Mouse (Mus musculus): ENCODE data around the gene Mybpc2. TPM values are rescaled to one million over a fixed set of nuclear protein-coding genes. Genes with fewer than 3 reads are reported as not detected.

Gene Mybpc2
- polyA plus RNA-seq, 1 experiment from 2014 or later: 0.08 TPM

- POLR2A ChIA-PET: no interaction called here
These were observed 23.3 kb upstream of the Mybpc2 start for GRCm38 (mm10) chr7:44547725-44548124.

GRCm38 (mm10) chr7:44547041-44547440 lies 22.6 kb upstream of the Mybpc2 start:
- no peaks in the 10 kb centered on the region for H3K27me3 ChIP-seq
- no peak for TF ChIP-seq CTCF (IDR thresholded peaks at IDR 0.05)
- ChIA-PET POLR2A (interaction anchor here (1.1 kb wide), 1 partner anchor 11 kb away, joined by 6 read pairs; no protein-coding TSS in a partner anchor), CTCF (interaction anchor here (2.7 to 3.5 kb wide), 3 partner anchors 10 to 46 kb away, joined by 13 to 27 read pairs (median 23); no protein-coding TSS in a partner anchor)
- ATAC-seq (no peak), DNase-seq (ENCODE audit: low read depth, low spot score) (no peak)
- in situ Hi-C loops (cut with MboI; ENCODE audit: low pct_unique_long_range_greater_than_20kb): no loop called here

More at GRCm38 (mm10) chr7:44547725-44548124, 23.3 kb upstream of the Mybpc2 start:
- in situ Hi-C loops (cut with MboI; ENCODE audit: low pct_unique_long_range_greater_than_20kb): no loop called here
- CTCF ChIA-PET: interaction anchor here (2.5 to 3.5 kb wide), 4 partner anchors 11 to 46 kb away, joined by 12 to 27 read pairs (median 18); no protein-coding TSS in a partner anchor
- no peaks in the 10 kb centered on the region for H3K27me3 ChIP-seq
- DNase-seq (ENCODE audit: low read depth, low spot score) (no peak), ATAC-seq (no peak)
- no peak for TF ChIP-seq CTCF (IDR thresholded peaks at IDR 0.05)

- TF ChIP-seq CTCF (IDR thresholded peaks at IDR 0.05): no peak
- DNase-seq (ENCODE audit: low read depth, low spot score) (no peak), ATAC-seq (no peak)
- in situ Hi-C loops (cut with MboI; ENCODE audit: low pct_unique_long_range_greater_than_20kb): no loop called here
- POLR2A ChIA-PET: interaction anchor here (1.1 kb wide), 1 partner anchor 10 kb away, joined by 6 read pairs; no protein-coding TSS in a partner anchor
- CTCF ChIA-PET: interaction anchor here (3.5 kb wide), 2 partner anchors 10 to 45 kb away, joined by 13 to 23 read pairs; no protein-coding TSS in a partner anchor
- H3K27me3 ChIP-seq: no peaks in the 10 kb centered on the region
These were observed 21.8 kb upstream of the Mybpc2 start for GRCm38 (mm10) chr7:44546274-44546673.

GRCm38 (mm10) chr7:44543071-44543470 lies 18.6 kb upstream of the Mybpc2 start:
- TF ChIP-seq CTCF (IDR thresholded peaks at IDR 0.05): no peak
- DNase-seq (ENCODE audit: low read depth, low spot score): no peak
- CTCF ChIA-PET: no interaction called here
- ATAC-seq: no peak
- H3K27me3 ChIP-seq: no peaks in the 10 kb centered on the region
- in situ Hi-C loops (cut with MboI; ENCODE audit: low pct_unique_long_range_greater_than_20kb): no loop called here
- POLR2A ChIA-PET: interaction anchor here (1.0 kb wide), 1 partner anchor 56 kb away, joined by 3 read pairs; no protein-coding TSS in a partner anchor

DNA sequence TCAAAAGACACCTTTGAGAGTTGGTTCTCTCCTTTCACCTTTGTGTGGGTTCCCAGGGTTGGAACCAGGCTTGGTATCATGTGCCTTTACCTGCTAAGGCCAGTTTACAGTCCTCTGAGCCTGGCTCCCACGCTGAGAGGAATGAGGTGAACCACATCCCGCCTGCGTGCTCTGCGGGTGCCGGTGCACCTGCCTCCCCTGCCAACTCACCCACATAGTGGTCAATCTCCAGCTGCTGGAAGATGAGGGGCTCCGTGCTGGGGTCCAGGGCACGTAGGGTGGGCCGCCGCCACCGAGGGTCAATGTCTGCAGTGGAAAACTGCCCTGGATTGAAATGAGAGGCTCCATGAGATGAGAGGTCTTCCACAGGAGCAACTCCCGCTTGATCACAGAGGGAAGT lies 18.1 kb upstream of the Mybpc2 start:
- ChIA-PET CTCF (no interaction called here), POLR2A (interaction anchor here (1.0 kb wide), 1 partner anchor 55 kb away, joined by 3 read pairs; no protein-coding TSS in a partner anchor)
- no peaks in the 10 kb centered on the region for H3K27me3 ChIP-seq
- in situ Hi-C loops (cut with MboI; ENCODE audit: low pct_unique_long_range_greater_than_20kb): no loop called here
- no peak for ATAC-seq
- no peak for DNase-seq (ENCODE audit: low read depth, low spot score)
- no peak for TF ChIP-seq CTCF (IDR thresholded peaks at IDR 0.05)

DNA sequence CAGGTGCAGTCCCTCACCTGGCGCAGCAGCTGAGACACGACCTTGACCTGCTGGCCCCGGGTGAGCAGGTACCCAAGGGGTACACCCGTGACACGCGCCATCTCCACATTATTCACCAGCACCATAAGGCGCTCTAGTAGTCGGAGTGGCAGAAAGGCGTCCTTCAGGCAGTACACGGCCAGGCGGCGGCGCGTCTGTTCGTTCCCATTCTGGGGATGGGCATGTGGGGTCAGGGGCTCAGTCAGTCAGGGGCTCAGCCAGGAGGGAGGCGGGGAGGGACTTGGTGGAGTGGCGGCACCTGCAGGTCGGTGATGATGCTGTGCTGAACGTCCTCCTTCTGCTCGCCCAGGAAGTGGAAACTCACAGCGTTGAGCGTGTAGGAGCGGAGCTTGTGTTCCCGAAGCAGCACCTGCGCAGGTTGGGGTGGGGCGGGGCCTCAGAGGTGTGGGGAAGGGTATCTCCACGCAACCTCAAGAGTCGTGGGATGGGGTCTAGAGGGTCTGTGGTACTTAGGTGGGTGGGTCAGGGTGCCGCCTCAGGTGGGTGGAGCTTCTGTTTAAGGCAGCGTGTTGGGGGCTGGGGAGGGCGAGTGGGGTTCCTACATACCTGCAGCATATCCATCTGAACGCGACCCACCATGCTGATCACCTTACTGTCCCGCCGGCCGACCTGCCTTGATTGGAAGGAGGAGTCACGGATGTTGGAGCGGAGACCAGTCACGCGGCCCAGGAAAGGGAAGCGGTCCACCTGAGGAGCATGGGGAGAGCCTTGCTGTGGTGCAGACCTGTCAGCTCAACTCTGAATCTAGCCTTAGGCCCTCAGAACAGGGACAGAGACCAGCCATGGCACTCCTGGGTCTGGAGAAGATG lies 14.5 kb upstream of the Mybpc2 start:
- DNase-seq (ENCODE audit: low read depth, low spot score) (no peak), ATAC-seq (no peak)
- in situ Hi-C loops (cut with MboI; ENCODE audit: low pct_unique_long_range_greater_than_20kb): no loop called here
- ChIA-PET CTCF (interaction anchor here (0.7 to 1.8 kb wide), 2 partner anchors 10 to 12 kb away, joined by 3 to 9 read pairs; no protein-coding TSS in a partner anchor), POLR2A (no interaction called here)
- no peaks in the 10 kb centered on the region for H3K27me3 ChIP-seq
- no peak for TF ChIP-seq CTCF (IDR thresholded peaks at IDR 0.05)

DNA sequence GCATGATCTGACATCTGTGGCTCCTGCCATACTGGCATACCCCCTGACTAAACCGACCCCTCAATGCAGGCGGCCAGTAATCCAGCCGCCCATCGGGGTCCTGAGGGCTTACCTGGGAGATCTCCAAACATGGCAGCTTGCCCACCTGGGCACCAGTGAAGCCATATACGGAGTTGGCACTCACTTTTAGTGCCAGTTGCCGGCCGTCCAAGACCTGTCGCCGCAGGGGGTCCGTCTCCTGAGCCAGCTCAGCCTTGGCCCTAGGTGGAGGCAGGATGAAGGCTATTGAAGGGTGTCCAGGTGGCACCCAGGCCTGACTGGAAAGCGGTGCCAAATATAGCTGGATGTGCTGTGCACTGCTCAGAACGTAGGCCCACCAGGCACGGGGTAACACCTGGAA lies 13.0 kb upstream of the Mybpc2 start:
- POLR2A ChIA-PET: interaction anchor here (0.7 kb wide), 1 partner anchor 11 kb away, joined by 3 read pairs; the partner anchor contains the start of gene Pold1
- H3K27me3 ChIP-seq: no peaks in the 10 kb centered on the region
- no peak for TF ChIP-seq CTCF (IDR thresholded peaks at IDR 0.05)
- CTCF ChIA-PET: interaction anchor here (2.6 to 2.9 kb wide), 3 partner anchors 10 to 16 kb away, joined by 12 to 26 read pairs (median 23); partner anchors contain the start of gene Pold1
- no peak for DNase-seq (ENCODE audit: low read depth, low spot score)
- in situ Hi-C loops (cut with MboI; ENCODE audit: low pct_unique_long_range_greater_than_20kb): no loop called here
- no peak for ATAC-seq

DNA sequence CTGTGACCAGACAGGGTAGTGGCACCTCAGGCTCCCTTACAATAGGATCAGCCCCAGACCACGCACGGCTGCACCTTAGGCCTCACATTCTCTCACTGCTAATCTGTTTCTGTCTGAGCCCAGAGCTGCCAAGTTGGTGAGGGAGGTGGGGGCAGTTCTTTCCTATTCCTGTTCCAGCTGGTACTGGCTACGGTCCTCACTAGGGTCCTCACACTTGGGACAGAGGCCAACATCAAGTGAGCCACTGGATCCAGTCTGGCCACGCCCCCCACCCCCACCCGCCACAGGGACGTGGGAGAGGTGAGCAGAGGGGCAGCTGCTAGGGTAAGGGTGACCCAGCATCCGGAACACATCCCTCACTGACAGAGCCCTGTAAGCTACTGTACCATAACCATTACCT lies 12.6 kb upstream of the Mybpc2 start:
- DNase-seq (ENCODE audit: low read depth, low spot score): no peak
- ChIA-PET POLR2A (interaction anchor here (0.7 to 2.7 kb wide), 3 partner anchors 10 to 17 kb away, joined by 3 to 6 read pairs (median 4); partner anchors contain the start of genes Nr1h2 and Pold1), CTCF (interaction anchor here (1.1 to 2.9 kb wide), 4 partner anchors 10 to 24 kb away, joined by 3 to 26 read pairs (median 18); partner anchors contain the start of gene Pold1)
- ATAC-seq: peak; percentile 31
- no peaks in the 10 kb centered on the region for H3K27me3 ChIP-seq
- TF ChIP-seq CTCF (IDR thresholded peaks at IDR 0.05): no peak
- in situ Hi-C loops (cut with MboI; ENCODE audit: low pct_unique_long_range_greater_than_20kb): no loop called here

DNA sequence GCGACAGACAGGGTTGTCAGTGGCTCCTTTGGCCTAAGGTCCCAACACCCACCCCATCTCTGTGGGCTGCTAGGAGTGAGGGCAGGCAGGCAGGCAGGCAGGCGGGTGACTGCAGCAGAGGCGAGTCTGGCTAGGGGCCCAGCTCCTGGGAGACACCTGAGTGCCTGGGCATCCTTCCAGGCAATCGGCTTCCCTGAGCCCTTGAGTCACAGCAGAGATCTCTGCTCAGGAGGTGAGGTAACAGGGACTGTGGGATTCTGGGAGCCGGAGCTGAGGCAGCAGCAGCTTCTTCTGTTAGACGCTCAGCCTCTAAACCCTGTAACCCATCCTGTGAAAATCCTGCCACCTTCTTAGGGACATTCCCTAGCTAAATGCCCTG lies 12.1 kb upstream of the Mybpc2 start:
- no peak for TF ChIP-seq CTCF (IDR thresholded peaks at IDR 0.05)
- DNase-seq (ENCODE audit: low read depth, low spot score) (peak; percentile 68), ATAC-seq (peak; percentile 28)
- H3K27me3 ChIP-seq: no peaks in the 10 kb centered on the region
- CTCF ChIA-PET: interaction anchor here (0.8 to 2.9 kb wide), 5 partner anchors 10 to 24 kb away, joined by 3 to 26 read pairs (median 12); partner anchors contain the start of gene Pold1
- in situ Hi-C loops (cut with MboI; ENCODE audit: low pct_unique_long_range_greater_than_20kb): no loop called here
- POLR2A ChIA-PET: interaction anchor here (0.8 to 2.7 kb wide), 4 partner anchors 10 to 17 kb away, joined by 4 to 6 read pairs (median 4); partner anchors contain the start of gene Nr1h2

All from Patski (cell line).